Mouse (Mus musculus) intestine, postnatal 0 days (tissue): ENCODE results near the gene Gpr27. TPM values are rescaled to one million over a fixed set of nuclear protein-coding genes. Genes with fewer than 3 reads are reported as not detected.
A peak's percentile ranks its signal among the peaks of the same experiment; 100 is the strongest.

ENCODE experiments used
- ATAC-seq: fragments of 200-750 bp; cut with Nextera tagmentation; 2 replicates; pipeline ENCODE4 v1.8.0; 2017; ENCODE audit warnings: mild to moderate bottlenecking, moderate TSS enrichment, moderate library complexity
- H3K27ac ChIP-seq: fragments of 300-500 bp; sonication (generic); 2 replicates; pipeline ENCODE4 v1.5.1; 2014; ENCODE audit warnings: mild to moderate bottlenecking, low read depth, low read length, moderate library complexity
- H3K27me3 ChIP-seq: fragments of 300-500 bp; sonication (generic); replicated peaks from 2 replicates; pipeline ENCODE4 v1.6.1; 2014; ENCODE audit warnings: low read length, mixed read lengths; ENCODE audit not compliant: control insufficient read depth, insufficient read depth
- H3K36me3 ChIP-seq: fragments of 300-500 bp; sonication (generic); 2 replicates; pipeline ENCODE4 v1.6.1; 2014; ENCODE audit warnings: mild to moderate bottlenecking, moderate library complexity; ENCODE audit not compliant: control insufficient read depth, insufficient read depth
- H3K4me1 ChIP-seq: fragments of 300-500 bp; sonication (generic); replicated peaks from 2 replicates; pipeline ENCODE4 v1.6.1; 2014; ENCODE audit warnings: antibody characterized with exemption, low read length, mixed read lengths; ENCODE audit not compliant: control insufficient read depth, insufficient read depth
- H3K4me2 ChIP-seq: fragments of 300-500 bp; sonication (generic); replicated peaks from 2 replicates; pipeline ENCODE4 v1.6.1; 2014; ENCODE audit warnings: low read depth, mild to moderate bottlenecking, moderate library complexity
- H3K4me3 ChIP-seq: fragments of 300-500 bp; sonication (generic); 2 replicates; pipeline ENCODE4 v1.5.1; 2014; ENCODE audit warnings: low read depth, low read length
- H3K9ac ChIP-seq: fragments of 300-500 bp; sonication (generic); 2 replicates; pipeline ENCODE4 v1.6.1; 2014; ENCODE audit warnings: mild to moderate bottlenecking, low read depth, low read length
- H3K9me3 ChIP-seq: fragments of 300-500 bp; sonication (generic); 2 replicates; pipeline ENCODE4 v1.6.1; 2016; ENCODE audit warnings: mixed run types; ENCODE audit not compliant: control insufficient read depth
- CTCF ChIP-seq: sonication (generic); IDR thresholded peaks from 2 replicates; pipeline ENCODE4 v1.5.1; 2016; ENCODE audit warnings: low read depth, mild to moderate bottlenecking, control low read depth, antibody characterized with exemption, moderate library complexity
- WGBS: fragments of 180-500 bp; shearing (Covaris S2); extraction: QIAGEN DNeasy Blood & Tissue Kit; methylation state at CpG from one replicate; pipeline ENCODE4 v1.1.7; 2014; 5-methylcytosine and 5-hydroxymethylcytosine counted together
- polyA plus RNA-seq: library from polyadenylated mRNA; unstranded; fragments of >200 nt; fragmentation: Nextera tagmentation; extraction: Ambion mirVana; gene quantifications from 2 replicates; pipeline ENCODE4 v1.2.1, GENCODE M21; 2015

The Gpr27 gene
- polyA plus RNA-seq, 1 experiment from 2014 or later: 2.4 TPM

DNA sequence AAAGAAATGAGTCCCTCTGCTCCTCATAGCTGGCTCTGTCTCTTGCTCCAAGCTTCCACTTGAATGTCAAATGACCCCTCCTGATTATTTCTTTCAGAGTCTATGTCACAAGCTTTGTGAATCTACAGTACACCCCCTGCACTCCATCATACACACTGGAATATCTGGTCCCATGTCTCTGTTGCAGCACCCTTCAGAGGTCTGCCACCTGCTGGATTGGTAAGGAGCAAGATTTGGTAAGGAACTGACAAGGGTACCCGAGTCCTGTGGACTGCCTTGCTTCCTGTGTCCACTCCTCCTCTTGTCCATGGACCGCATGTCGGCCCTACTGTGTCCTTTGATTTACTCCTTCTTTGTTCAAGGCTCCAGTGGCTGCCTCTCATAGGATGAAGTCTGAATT, 20.7 kb upstream of the Gpr27 start:
- ATAC-seq: no peak
- H3K9me3 ChIP-seq: no peaks in the 10 kb centered on the region
- H3K36me3 ChIP-seq: no peaks in the 10 kb centered on the region
- no peak overlapping the region for H3K4me3 ChIP-seq
- WGBS: 65% methylated on average over 3 of the region's 3 CpGs
- TF ChIP-seq CTCF: peak; percentile 54
- H3K27ac ChIP-seq: no peak overlapping the region
- no peak overlapping the region for H3K4me2 ChIP-seq
- no peaks in the 10 kb centered on the region for H3K27me3 ChIP-seq
- H3K4me1 ChIP-seq: no peaks in the 10 kb centered on the region
- no peak overlapping the region for H3K9ac ChIP-seq

DNA sequence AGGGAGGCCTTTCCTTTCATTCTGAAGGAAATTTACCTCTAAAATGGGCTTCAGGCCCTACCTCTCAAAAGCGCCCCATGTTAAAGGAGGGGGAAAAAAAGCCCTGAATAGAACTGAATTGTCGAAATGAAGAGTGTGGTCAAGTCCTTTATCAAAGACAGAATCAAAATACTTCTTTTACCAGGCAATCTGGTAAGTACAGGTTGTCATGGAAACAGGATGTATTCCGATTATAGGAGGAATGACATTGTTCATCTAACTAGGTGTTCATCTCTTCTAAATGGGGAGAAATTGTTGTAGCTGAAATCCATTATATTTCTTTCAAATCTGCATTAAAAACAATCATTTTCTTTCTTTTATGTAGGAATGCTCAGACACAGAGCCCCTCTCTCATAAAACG, 18.0 kb upstream of the Gpr27 start:
- H3K9ac ChIP-seq: no peak overlapping the region
- H3K4me3 ChIP-seq: no peak overlapping the region
- no peak for ATAC-seq
- no peaks in the 10 kb centered on the region for H3K27me3 ChIP-seq
- H3K4me1 ChIP-seq: no peaks in the 10 kb centered on the region
- no peaks in the 10 kb centered on the region for H3K36me3 ChIP-seq
- H3K9me3 ChIP-seq: no peaks in the 10 kb centered on the region
- no peak overlapping the region for H3K4me2 ChIP-seq
- no peak for TF ChIP-seq CTCF
- 85% methylated on average over 4 of the region's 4 CpGs for WGBS
- H3K27ac ChIP-seq: no peak overlapping the region

DNA sequence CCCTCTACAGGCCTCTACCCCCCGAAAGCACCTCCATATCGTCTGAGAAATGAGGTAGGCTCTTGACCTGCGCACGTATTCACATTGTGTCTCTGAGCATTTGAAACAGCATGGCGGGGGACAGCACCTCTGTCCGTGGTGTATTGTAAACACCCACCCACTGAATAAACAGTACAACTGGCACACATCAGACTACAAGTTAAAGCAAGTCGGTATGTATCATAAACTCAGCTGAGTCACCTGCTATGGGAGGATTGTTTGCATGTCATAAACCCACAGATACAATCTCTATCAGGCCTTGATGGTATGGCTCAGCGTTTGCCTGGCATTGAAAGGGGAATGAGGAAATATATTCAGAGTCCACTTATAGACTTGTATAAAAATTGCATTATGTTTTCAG, 15.2 kb upstream of the Gpr27 start:
- Histone ChIP-seq H3K4me1 (no peaks in the 10 kb centered on the region), H3K9me3 (no peaks in the 10 kb centered on the region), H3K27me3 (no peaks in the 10 kb centered on the region), H3K36me3 (no peaks in the 10 kb centered on the region), H3K9ac (no peak overlapping the region), H3K4me2 (no peak overlapping the region), H3K4me3 (no peak overlapping the region), H3K27ac (no peak overlapping the region)
- ATAC-seq: peak; percentile 84
- TF ChIP-seq CTCF: no peak
- 41% methylated on average over 8 of the region's 8 CpGs for WGBS

DNA sequence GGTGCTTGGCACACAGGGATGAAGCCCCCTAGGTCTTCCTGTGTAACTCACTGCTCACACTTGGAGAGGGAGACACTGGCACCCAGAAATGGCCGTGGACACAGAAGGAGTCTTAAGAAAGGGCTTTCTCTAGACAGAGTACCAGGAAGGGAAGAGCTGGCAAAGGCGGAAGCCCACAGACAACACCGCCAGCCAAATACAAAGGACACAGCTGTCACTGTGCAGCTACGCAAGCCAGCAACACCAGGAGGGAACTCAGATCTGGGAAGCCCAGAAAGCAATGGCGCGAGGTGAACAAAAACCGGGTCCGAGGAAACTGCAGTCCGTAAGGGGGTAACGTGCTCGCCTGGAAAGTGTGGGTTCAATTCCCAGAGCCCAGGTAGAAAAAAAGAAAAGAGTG, 14.4 kb upstream of the Gpr27 start:
- no peak overlapping the region for H3K4me3 ChIP-seq
- no peaks in the 10 kb centered on the region for H3K36me3 ChIP-seq
- no peak overlapping the region for H3K27ac ChIP-seq
- WGBS: 82% methylated on average over 11 of the region's 11 CpGs
- 0 out of 2 replicates have a peak, but pooled peaks have one; percentile 16 for ATAC-seq
- no peak for TF ChIP-seq CTCF
- no peaks in the 10 kb centered on the region for H3K4me1 ChIP-seq
- no peak overlapping the region for H3K4me2 ChIP-seq
- no peaks in the 10 kb centered on the region for H3K27me3 ChIP-seq
- no peaks in the 10 kb centered on the region for H3K9me3 ChIP-seq
- H3K9ac ChIP-seq: no peak overlapping the region

DNA sequence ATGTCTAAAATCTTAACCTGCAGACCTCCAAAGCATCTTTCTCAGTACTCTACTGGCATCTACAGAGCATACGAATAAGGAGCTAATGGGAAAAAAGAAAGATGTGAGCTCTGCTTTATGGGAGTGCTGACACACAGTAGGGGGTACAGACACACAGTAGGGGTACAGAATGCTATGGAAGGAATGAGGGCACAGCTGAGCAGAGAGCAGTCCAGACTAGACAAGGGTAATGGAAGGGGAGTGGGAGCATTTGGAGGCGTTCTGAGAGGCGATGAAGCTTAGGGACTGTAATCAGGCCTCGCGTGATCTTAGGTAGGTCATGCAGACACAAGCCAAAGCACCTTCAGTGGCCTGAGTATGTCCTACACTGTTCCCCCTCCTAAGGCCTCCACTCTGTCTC, 8.5 kb upstream of the Gpr27 start:
- H3K4me1 ChIP-seq: no peaks in the 10 kb centered on the region
- 93% methylated on average over 5 of the region's 5 CpGs for WGBS
- no peak overlapping the region for H3K9ac ChIP-seq
- H3K27ac ChIP-seq: no peak overlapping the region
- no peaks in the 10 kb centered on the region for H3K9me3 ChIP-seq
- H3K4me3 ChIP-seq: no peak overlapping the region
- no peaks in the 10 kb centered on the region for H3K27me3 ChIP-seq
- TF ChIP-seq CTCF: no peak
- no peak for ATAC-seq
- H3K36me3 ChIP-seq: no peaks in the 10 kb centered on the region
- H3K4me2 ChIP-seq: no peak overlapping the region

DNA sequence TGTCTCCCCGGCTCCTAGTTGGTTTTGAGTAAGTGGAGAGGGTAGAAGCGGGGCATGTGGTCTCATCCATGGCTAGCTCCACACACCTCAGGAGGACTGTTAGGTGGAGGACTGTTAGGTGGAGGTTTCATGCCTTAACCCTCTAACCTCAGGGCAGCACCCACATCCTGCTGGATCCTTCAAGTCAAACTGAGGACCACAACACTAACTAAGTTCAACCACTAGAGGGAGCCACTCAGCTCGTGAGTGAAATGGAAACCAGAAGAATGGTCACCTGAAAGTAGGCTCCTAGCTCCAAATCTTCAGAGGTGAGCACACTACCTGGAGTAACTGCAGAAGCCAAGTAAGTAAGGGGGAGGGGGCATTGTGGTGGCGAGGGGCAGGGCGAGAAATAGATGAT, 7.6 kb upstream of the Gpr27 start:
- Histone ChIP-seq H3K4me3 (no peak overlapping the region), H3K9ac (no peak overlapping the region), H3K36me3 (no peaks in the 10 kb centered on the region), H3K9me3 (no peaks in the 10 kb centered on the region), H3K4me1 (no peaks in the 10 kb centered on the region), H3K27ac (no peak overlapping the region), H3K4me2 (no peak overlapping the region), H3K27me3 (no peaks in the 10 kb centered on the region)
- 62% methylated on average over 5 of the region's 5 CpGs for WGBS
- TF ChIP-seq CTCF: peak; percentile 85
- ATAC-seq: no peak

DNA sequence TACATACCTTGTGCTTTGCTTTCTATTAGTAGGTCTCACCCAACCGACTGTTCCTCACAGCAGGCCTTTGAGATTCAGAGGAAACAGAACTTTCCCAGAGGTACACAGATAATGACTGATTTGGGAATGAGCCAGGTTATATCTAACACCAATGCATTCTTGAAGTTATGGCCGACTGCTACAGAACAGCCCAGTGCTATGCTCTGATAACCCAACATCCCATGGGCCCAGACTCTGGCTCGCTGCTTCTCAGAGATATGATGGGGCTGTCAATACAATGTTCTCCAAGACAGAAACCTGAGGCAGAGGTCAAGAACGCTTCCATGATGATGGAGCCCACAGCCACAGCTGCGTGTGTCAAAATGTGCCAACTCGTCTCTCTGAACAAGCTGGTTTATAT, 4.0 kb upstream of the Gpr27 start:
- no peak overlapping the region for H3K4me3 ChIP-seq
- no peak overlapping the region for H3K9ac ChIP-seq
- no peak overlapping the region for H3K4me2 ChIP-seq
- no peak for TF ChIP-seq CTCF
- H3K27me3 ChIP-seq: peaks cover 27% of the 10 kb centered on the region
- ATAC-seq: no peak
- no peak overlapping the region for H3K27ac ChIP-seq
- H3K36me3 ChIP-seq: no peaks in the 10 kb centered on the region
- WGBS: 77% methylated on average over 6 of the region's 6 CpGs
- no peaks in the 10 kb centered on the region for H3K4me1 ChIP-seq
- H3K9me3 ChIP-seq: no peaks in the 10 kb centered on the region
